Mouse (Mus musculus) MEL (cell line): ENCODE data around the gene Mef2b. TPM values are rescaled to one million over a fixed set of nuclear protein-coding genes. Genes with fewer than 3 reads are reported as not detected.

ENCODE experiments used
- DNase-seq: peaks from one replicate; pipeline ENCODE4 v3.0.0; 2011; ENCODE audit warnings: low read depth, low spot score
- H3K27ac ChIP-seq: 2 replicates; pipeline ENCODE4 v1.5.1; 2012; ENCODE audit warnings: low read depth, mild to moderate bottlenecking, control low read depth, low read length, moderate library complexity; ENCODE audit not compliant: control insufficient read depth
- H3K27me3 ChIP-seq, 2 experiments: fragments of 150-350 bp in 1 of 2; sonication (generic) in 1 of 2; 2 replicates each; pipeline ENCODE4 v1.6.1; 2012; ENCODE audit warnings: low read length in 2 of 2, mild to moderate bottlenecking in 2 of 2, improper control_type of control experiment in 1 of 2, moderate library complexity in 1 of 2; ENCODE audit not compliant: insufficient read depth in 2 of 2, control insufficient read depth in 1 of 2
- H3K36me3 ChIP-seq, 2 experiments: 2 replicates each; pipeline ENCODE4 v1.6.1; 2012 to 2014; ENCODE audit warnings: low read length in 2 of 2, improper control_type of control experiment in 1 of 2, inconsistent platforms in 1 of 2, mild to moderate bottlenecking in 1 of 2; ENCODE audit not compliant: insufficient read depth in 2 of 2, control insufficient read depth in 1 of 2
- H3K4me1 ChIP-seq, 2 experiments: fragments of 150-350 bp in 1 of 2; sonication (generic) in 1 of 2; 2 replicates each; pipeline ENCODE4 v1.6.1; 2012; ENCODE audit warnings: low read length in 2 of 2, improper control_type of control experiment in 1 of 2, mild to moderate bottlenecking in 1 of 2; ENCODE audit not compliant: insufficient read depth in 2 of 2, control insufficient read depth in 1 of 2
- H3K4me3 ChIP-seq, 2 experiments: fragments of 150-350 bp in 1 of 2; sonication (generic) in 1 of 2; 2 replicates each; pipeline ENCODE4 v1.5.1; 2012; ENCODE audit warnings: low read depth in 2 of 2, low read length in 2 of 2, mild to moderate bottlenecking in 2 of 2, moderate library complexity in 2 of 2, control low read depth in 1 of 2, improper control_type of control experiment in 1 of 2; ENCODE audit not compliant: control insufficient read depth in 1 of 2, insufficient read depth in 1 of 2
- H3K79me2 ChIP-seq: 2 replicates; pipeline ENCODE4 v1.6.1; 2012; ENCODE audit warnings: mild to moderate bottlenecking, low read length, moderate library complexity; ENCODE audit not compliant: control insufficient read depth, poor library complexity, insufficient read depth
- H3K9ac ChIP-seq: 2 replicates; pipeline ENCODE4 v1.6.1; 2012; ENCODE audit warnings: low read depth, mild to moderate bottlenecking, control low read depth, low read length, moderate library complexity; ENCODE audit not compliant: control insufficient read depth, poor library complexity, severe bottlenecking
- H3K9me3 ChIP-seq: fragments of 150-350 bp; sonication (generic); replicated peaks from 2 replicates; pipeline ENCODE4 v1.6.1; 2012; ENCODE audit warnings: mild to moderate bottlenecking, low read length, improper control_type of control experiment, moderate library complexity; ENCODE audit not compliant: insufficient read depth
- BHLHE40 ChIP-seq: IDR thresholded peaks from 2 replicates; pipeline ENCODE4 v1.6.1; 2012; ENCODE audit warnings: low read depth, mild to moderate bottlenecking, inconsistent platforms, low read length, improper control_type of control experiment, borderline replicate concordance
- CHD1 ChIP-seq: IDR thresholded peaks from 2 replicates; pipeline ENCODE4 v1.6.1; 2012; ENCODE audit warnings: low read depth, mild to moderate bottlenecking, inconsistent platforms, low read length, improper control_type of control experiment
- CHD2 ChIP-seq: IDR thresholded peaks from 2 replicates; pipeline ENCODE4 v1.6.1; 2011; ENCODE audit warnings: low read length, improper control_type of control experiment
- CTCF ChIP-seq, 3 experiments: IDR thresholded peaks in 2 of 3; conservative IDR thresholded peaks in 1 of 3; 2 replicates each; pipeline ENCODE4 v1.5.1; 2011 to 2012; ENCODE audit warnings: low read length in 3 of 3, low read depth in 2 of 3, mild to moderate bottlenecking in 2 of 3, improper control_type of control experiment in 1 of 3, inconsistent platforms in 1 of 3, mixed read lengths in 1 of 3, moderate library complexity in 1 of 3; ENCODE audit not compliant: control insufficient read depth in 1 of 3, insufficient read depth in 1 of 3, poor library complexity in 1 of 3, severe bottlenecking in 1 of 3
- ELF1 ChIP-seq: IDR thresholded peaks from 2 replicates; pipeline ENCODE4 v1.6.1; 2014; ENCODE audit warnings: low read depth, mild to moderate bottlenecking, inconsistent platforms, low read length, improper control_type of control experiment, moderate library complexity
- EP300 ChIP-seq, 2 experiments: IDR thresholded peaks; 2 replicates each; pipeline ENCODE4 v1.6.1; 2011; ENCODE audit warnings: improper control_type of control experiment in 2 of 2, low read length in 2 of 2, low read depth in 1 of 2, mild to moderate bottlenecking in 1 of 2
- GABPA ChIP-seq: IDR thresholded peaks from 2 replicates; pipeline ENCODE4 v1.6.1; 2012; ENCODE audit warnings: low read depth, mild to moderate bottlenecking, inconsistent platforms, low read length, improper control_type of control experiment, moderate library complexity
- MAZ ChIP-seq: IDR thresholded peaks from 2 replicates; pipeline ENCODE4 v1.6.1; 2012; ENCODE audit warnings: low read depth, mild to moderate bottlenecking, inconsistent platforms, low read length, improper control_type of control experiment
- MEF2A ChIP-seq: IDR thresholded peaks from 2 replicates; pipeline ENCODE4 v1.6.1; 2014; ENCODE audit warnings: low read depth, mild to moderate bottlenecking, inconsistent platforms, low read length, improper control_type of control experiment; ENCODE audit not compliant: poor library complexity, insufficient replicate concordance, severe bottlenecking; ENCODE audit errors: extremely low read depth
- MYB ChIP-seq: IDR thresholded peaks from 2 replicates; pipeline ENCODE4 v1.6.1; 2011; ENCODE audit warnings: mild to moderate bottlenecking, low read depth, low read length, improper control_type of control experiment
- MYC ChIP-seq: IDR thresholded peaks from 2 replicates; pipeline ENCODE4 v1.6.1; 2011; ENCODE audit warnings: low read depth, mild to moderate bottlenecking, low read length, improper control_type of control experiment, moderate library complexity
- NELFE ChIP-seq: IDR thresholded peaks from 2 replicates; pipeline ENCODE4 v1.6.1; 2011; ENCODE audit warnings: low read depth, low read length, improper control_type of control experiment
- POLR2A ChIP-seq, 2 experiments: IDR thresholded peaks; 2 replicates each; pipeline ENCODE4 v1.6.1; 2011 to 2012; ENCODE audit warnings: low read length in 2 of 2, mild to moderate bottlenecking in 2 of 2, control low read depth in 1 of 2, improper control_type of control experiment in 1 of 2, low read depth in 1 of 2, moderate library complexity in 1 of 2; ENCODE audit not compliant: control insufficient read depth in 1 of 2, insufficient read depth in 1 of 2, poor library complexity in 1 of 2
- RAD21 ChIP-seq: IDR thresholded peaks from 2 replicates; pipeline ENCODE4 v1.6.1; 2011; ENCODE audit warnings: mild to moderate bottlenecking, low read depth, low read length, improper control_type of control experiment
- RCOR1 ChIP-seq: IDR thresholded peaks from 2 replicates; pipeline ENCODE4 v1.6.1; 2012; ENCODE audit warnings: low read depth, mild to moderate bottlenecking, inconsistent platforms, low read length, improper control_type of control experiment
- SIN3A ChIP-seq: IDR thresholded peaks from 2 replicates; pipeline ENCODE4 v1.6.1; 2012; ENCODE audit warnings: low read length, improper control_type of control experiment, inconsistent platforms
- SMC3 ChIP-seq: IDR thresholded peaks from 2 replicates; pipeline ENCODE4 v1.6.1; 2011; ENCODE audit warnings: low read depth, low read length, improper control_type of control experiment
- TAL1 ChIP-seq: IDR thresholded peaks from 2 replicates; pipeline ENCODE4 v1.6.1; 2012; ENCODE audit warnings: mild to moderate bottlenecking, inconsistent platforms, low read length, moderate library complexity, mixed read lengths
- TCF12 ChIP-seq: IDR thresholded peaks from 2 replicates; pipeline ENCODE4 v1.6.1; 2014; ENCODE audit warnings: low read depth, mild to moderate bottlenecking, inconsistent platforms, low read length, improper control_type of control experiment, moderate library complexity
- USF1 ChIP-seq: IDR thresholded peaks from 2 replicates; pipeline ENCODE4 v1.6.1; 2014; ENCODE audit warnings: low read depth, mild to moderate bottlenecking, inconsistent platforms, low read length, improper control_type of control experiment, moderate library complexity
- USF2 ChIP-seq, 2 experiments: IDR thresholded peaks; 2 replicates each; pipeline ENCODE4 v1.6.1; 2011 to 2012; ENCODE audit warnings: improper control_type of control experiment in 2 of 2, low read length in 2 of 2, borderline replicate concordance in 1 of 2, inconsistent platforms in 1 of 2, low read depth in 1 of 2, mild to moderate bottlenecking in 1 of 2; ENCODE audit not compliant: insufficient read depth in 1 of 2
- ZC3H11A ChIP-seq: IDR thresholded peaks from 2 replicates; pipeline ENCODE4 v1.6.1; 2012; ENCODE audit warnings: low read depth, mild to moderate bottlenecking, inconsistent platforms, low read length, improper control_type of control experiment
- ZMIZ1 ChIP-seq: IDR thresholded peaks from 2 replicates; pipeline ENCODE4 v1.6.1; 2012; ENCODE audit warnings: low read depth, mild to moderate bottlenecking, inconsistent platforms, low read length, improper control_type of control experiment, moderate library complexity
- ZNF384 ChIP-seq: IDR thresholded peaks from 2 replicates; pipeline ENCODE4 v1.6.1; 2012; ENCODE audit warnings: low read depth, mild to moderate bottlenecking, inconsistent platforms, low read length, improper control_type of control experiment
- polyA plus RNA-seq, 2 experiments: library from polyadenylated mRNA; stranded (reverse) in 1 of 2; unstranded in 1 of 2; fragments of >175 nt in 1 of 2; fragments of >200 nt in 1 of 2; gene quantifications; 2 replicates each; pipeline versions ENCODE4 v1.2.1 to v1.2.4; 2012; ENCODE audit warnings: low replicate concordance in 2 of 2, low read depth in 1 of 2; ENCODE audit not compliant: insufficient read length in 2 of 2, insufficient read depth in 1 of 2, missing spikeins in 1 of 2
- total RNA-seq: library from RNA; depleted of rRNA; stranded (reverse); fragments of 300-350 nt; gene quantifications from 2 replicates; pipeline ENCODE4 v1.2.3, GENCODE M21; 2012

Gene Mef2b
- total and polyA plus RNA-seq, 3 experiments: 2.0 to 6.5 TPM; not detected in 1

DNA sequence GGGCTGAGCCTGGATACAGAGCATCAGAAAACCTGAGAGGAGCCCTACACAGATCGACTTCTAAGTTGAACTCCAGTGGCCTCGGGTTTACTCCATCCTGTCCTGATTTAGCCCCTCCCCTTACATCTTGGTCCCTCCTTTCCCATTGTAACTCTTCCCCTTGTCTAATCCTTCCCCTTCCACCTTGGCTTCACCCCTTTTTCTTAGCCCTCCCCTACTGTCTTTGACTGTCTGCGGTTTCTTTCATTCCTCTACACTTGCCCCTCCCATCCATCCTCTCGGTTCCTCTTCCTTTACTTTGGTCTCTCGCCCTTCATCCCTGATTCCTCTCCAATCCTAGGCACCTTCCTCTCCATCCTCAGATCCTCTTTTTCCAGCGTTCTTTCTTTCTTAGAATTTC, 25.0 kb upstream of the Mef2b start:
- H3K9ac ChIP-seq: no peak overlapping the region
- no peaks in the 10 kb centered on the region for H3K9me3 ChIP-seq
- H3K4me1 ChIP-seq: no peaks in the 10 kb centered on the region
- H3K27ac ChIP-seq: no peak overlapping the region
- no peaks in the 10 kb centered on the region for H3K36me3 ChIP-seq
- no peak overlapping the region for H3K4me3 ChIP-seq
- 0 out of 4 replicates have a peak, but pooled peaks cover 0 to 3% of the 10 kb centered on the region in 2 experiments for H3K27me3 ChIP-seq
- no peaks in the 10 kb centered on the region for H3K79me2 ChIP-seq
- no peak for DNase-seq
- TF ChIP-seq SIN3A (no peak), MAZ (no peak), TCF12 (no peak), ZMIZ1 (no peak), TAL1 (no peak), RCOR1 (no peak), CHD2 (no peak), USF2 (IDR thresholded peaks at IDR 0.05; ENCODE audit: borderline replicate concordance in 1 of 2, insufficient read depth in 1 of 2, low read depth in 1 of 2, low read length in 2 of 2) (no peak), USF1 (no peak), GABPA (no peak), MEF2A (no peak)

GRCm38 (mm10) chr8:70114892-70115291, 24.6 kb upstream of the Mef2b start:
- no peak overlapping the region for H3K27ac ChIP-seq
- H3K27me3 ChIP-seq: 0 out of 4 replicates have a peak, but pooled peaks cover 0 to 3% of the 10 kb centered on the region in 2 experiments
- no peaks in the 10 kb centered on the region for H3K4me1 ChIP-seq
- no peak overlapping the region for H3K4me3 ChIP-seq
- DNase-seq: no peak
- no peaks in the 10 kb centered on the region for H3K36me3 ChIP-seq
- H3K9ac ChIP-seq: no peak overlapping the region
- no peaks in the 10 kb centered on the region for H3K9me3 ChIP-seq
- H3K79me2 ChIP-seq: no peaks in the 10 kb centered on the region
- TF ChIP-seq ZNF384 (no peak), USF2 (IDR thresholded peaks at IDR 0.05; ENCODE audit: borderline replicate concordance in 1 of 2, insufficient read depth in 1 of 2, low read depth in 1 of 2, low read length in 2 of 2) (no peak), RAD21 (no peak), TCF12 (no peak), MYB (no peak), SIN3A (no peak), MYC (no peak), MEF2A (no peak), ELF1 (no peak), NELFE (no peak), BHLHE40 (no peak), ZC3H11A (no peak), RCOR1 (no peak), CTCF (IDR thresholded peaks at IDR 0.05 in 2 of 3, conservative IDR thresholded peaks at IDR 0.05 in 1 of 3; ENCODE audit: control insufficient read depth in 1 of 3, insufficient read depth in 1 of 3, low read depth in 2 of 3, low read length in 3 of 3, poor library complexity in 1 of 3, severe bottlenecking in 1 of 3) (no peak), EP300 (IDR thresholded peaks at IDR 0.05; ENCODE audit: low read depth in 1 of 2, low read length in 2 of 2) (no peak), CHD1 (no peak), GABPA (no peak), POLR2A (IDR thresholded peaks at IDR 0.05; ENCODE audit: control insufficient read depth in 1 of 2, insufficient read depth in 1 of 2, low read depth in 1 of 2, low read length in 2 of 2, poor library complexity in 1 of 2) (no peak), SMC3 (no peak)
